Mouse (Mus musculus) heart, postnatal 10 days (tissue): ENCODE measurements around the gene Lef1. TPM values are rescaled to one million over a fixed set of nuclear protein-coding genes. Genes with fewer than 3 reads are reported as not detected.

Source experiments
- DNase-seq, 2 experiments: peaks; one replicate each; pipeline ENCODE4 v3.0.0; 2021
- intact Hi-C: fragments of 180-260 bp; cut with DNase I; formaldehyde crosslinking; loops from one replicate; pipeline ENCODE4 v1.15.1; 2025
- total RNA-seq, 2 experiments: library from RNA; stranded (reverse); gene quantifications; 2 replicates each; pipeline ENCODE4 v1.2.3; 2021

Lef1 gene
- total RNA-seq, 2 experiments from 2014 or later: 0.60 to 1.1 TPM

DNA sequence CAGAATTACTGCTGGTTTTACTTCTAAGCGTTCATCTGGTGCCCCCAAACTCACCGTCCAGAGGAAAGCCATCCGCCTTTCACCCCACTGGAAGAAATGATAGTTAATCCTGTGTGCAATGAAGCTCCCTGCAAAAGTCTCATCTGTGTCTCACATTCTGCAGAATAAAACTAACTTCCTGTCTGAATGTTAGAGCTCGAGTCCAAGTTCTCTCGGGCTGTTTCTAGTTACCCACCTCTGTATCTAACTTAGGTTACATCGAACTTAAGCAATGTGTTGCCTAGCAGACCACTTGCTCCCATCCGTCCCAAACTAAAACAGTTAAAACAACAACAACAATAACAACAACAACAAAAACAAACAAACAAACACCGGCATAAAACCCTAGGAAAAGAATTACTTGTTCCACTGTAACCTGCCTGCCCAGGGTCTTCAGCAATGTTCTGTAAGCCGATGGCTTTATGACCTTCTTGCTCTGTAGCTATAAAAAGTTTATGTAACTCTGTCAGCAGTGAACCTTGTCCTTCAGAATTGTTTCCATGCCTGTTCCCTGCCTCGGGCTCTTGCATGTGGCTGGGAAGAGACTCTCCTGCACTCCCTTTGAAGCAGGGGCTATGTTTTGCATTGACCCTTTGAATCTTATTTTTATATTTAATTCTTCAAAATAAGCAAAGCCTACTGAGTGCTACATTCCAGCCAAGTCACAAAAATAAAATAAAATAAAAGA is 162.3 kb downstream of the Lef1 start:
- intact Hi-C loops: no loop called here
- DNase-seq: no peak

Other genes starting within 250 kb of the Lef1 start
- 100 to 1,000 TPM; 573 to 586 TPM for gene Hadh, start 161.6 kb downstream of the Lef1 start, total RNA-seq
- gene Cyp2u1, start 192.8 kb downstream of the Lef1 start, total RNA-seq: 10 to 100 TPM; 28.7 to 29.2 TPM